Mouse (Mus musculus) heart, postnatal 14 days (tissue): ENCODE data around the gene Gpr68. TPM values are rescaled to one million over a fixed set of nuclear protein-coding genes. Genes with fewer than 3 reads are reported as not detected.
A peak's percentile ranks its signal among the peaks of the same experiment; 100 is the strongest.

ENCODE experiments used
- DNase-seq, 2 experiments: peaks; one replicate each; pipeline ENCODE4 v3.0.0; 2021 to 2022
- intact Hi-C: fragments of 180-260 bp; cut with DNase I; formaldehyde crosslinking; loops from one replicate; pipeline ENCODE4 v1.15.1; 2025
- total RNA-seq, 2 experiments: library from RNA; stranded (reverse); gene quantifications; 2 replicates each; pipeline ENCODE4 v1.2.3; 2021

Gene Gpr68
- total RNA-seq, 2 experiments from 2014 or later = 0.38 to 0.41 TPM

DNA sequence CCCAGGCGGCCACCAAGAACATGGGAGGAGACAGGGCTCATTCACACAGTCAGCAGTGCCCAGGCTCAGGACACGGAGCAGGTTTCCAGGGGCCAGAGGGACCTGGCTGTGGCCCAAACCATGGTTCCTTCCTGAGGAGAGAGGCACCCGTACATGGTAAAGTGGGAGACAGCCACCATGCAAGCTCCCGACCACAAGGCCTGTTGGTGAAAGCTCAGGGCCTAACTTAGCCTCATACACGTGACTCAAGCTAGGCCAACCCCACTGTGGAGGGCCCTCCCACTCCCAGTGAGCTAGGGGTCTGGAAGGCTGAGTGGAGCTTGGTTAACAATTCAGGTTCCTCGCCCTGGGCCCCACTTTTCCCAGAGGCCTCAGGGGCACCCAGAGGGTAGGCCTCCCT, 30.1 kb downstream of the Gpr68 start:
- intact Hi-C loops = no loop called here
- no peak for DNase-seq

DNA sequence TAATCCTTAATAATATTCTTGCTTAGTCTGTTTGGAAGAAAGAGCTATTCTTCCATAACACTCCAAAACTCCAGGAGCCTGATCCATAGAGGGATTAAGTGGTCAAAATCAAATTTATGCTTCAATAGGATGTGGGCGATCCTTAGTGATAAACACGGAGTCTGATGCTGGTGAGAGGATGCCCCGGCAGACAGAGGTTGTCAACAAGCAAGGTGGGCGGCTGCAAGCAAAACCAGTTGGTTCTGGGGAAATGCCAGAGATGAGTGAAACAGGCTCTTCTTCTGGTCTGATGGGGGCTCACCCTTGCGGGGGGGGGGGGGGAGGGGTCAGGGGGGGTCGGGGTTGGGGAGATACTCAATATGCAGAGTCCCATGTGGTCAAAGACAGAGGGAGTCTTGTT, 32.0 kb downstream of the Gpr68 start:
- no peak for DNase-seq
- intact Hi-C loops = no loop called here

DNA sequence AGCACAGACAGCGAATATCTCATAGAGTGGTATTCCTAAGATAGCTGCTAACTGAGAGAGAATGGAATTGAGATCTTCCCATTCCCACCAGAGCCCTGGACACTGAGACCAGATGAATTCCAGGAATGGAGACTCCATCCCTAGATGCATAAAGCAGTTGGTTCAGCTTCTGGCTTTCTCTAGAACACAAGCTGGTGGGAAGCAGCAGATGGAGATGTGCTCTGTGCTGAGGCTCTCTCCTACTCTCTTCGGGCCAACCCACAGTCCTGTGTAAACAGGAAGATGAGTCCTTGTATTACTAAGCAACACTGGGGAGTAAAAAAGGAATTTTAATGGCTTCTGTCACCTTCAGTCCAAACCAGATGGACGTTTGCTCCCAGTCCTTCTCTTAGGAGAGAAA, 32.4 kb downstream of the Gpr68 start:
- intact Hi-C loops = no loop called here
- no peak for DNase-seq

DNA sequence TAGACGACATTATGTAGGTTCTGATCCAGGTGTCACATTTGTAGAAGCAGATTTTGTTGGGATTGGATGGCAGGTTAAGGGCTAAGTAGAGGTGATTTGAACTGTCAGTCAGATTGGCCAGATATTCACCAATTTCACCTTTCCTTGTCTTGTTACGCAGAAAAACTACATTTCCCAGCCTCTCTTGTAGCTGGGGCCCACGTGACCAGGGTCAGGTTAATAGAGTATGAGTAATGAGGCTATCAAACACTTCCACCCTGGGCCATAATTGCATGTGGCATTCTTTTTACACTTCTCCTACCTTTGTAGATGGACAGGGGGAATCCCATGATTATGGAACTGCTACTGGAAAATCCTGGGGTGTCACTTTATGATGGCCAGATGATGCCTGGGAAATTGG, 34.4 kb downstream of the Gpr68 start:
- intact Hi-C loops = no loop called here
- DNase-seq = no peak

DNA sequence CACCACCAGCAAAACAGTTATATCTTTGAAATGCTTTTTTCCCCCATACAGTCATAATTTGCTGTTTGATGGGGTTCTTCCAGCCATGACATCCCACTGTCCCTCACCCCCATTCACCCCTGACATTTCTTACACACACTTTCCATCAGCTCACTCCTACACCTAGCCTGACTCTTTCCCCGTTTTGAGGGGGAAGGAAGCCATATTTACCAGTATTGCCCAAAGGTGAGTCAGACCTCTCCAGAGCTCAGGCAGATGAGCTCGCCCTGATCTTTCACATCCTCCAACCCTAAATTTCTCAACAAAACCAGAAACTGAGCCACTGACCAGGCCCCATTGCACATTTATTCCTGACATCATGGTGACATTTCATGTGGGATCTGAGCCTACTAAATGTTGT, 36.2 kb downstream of the Gpr68 start:
- intact Hi-C loops = no loop called here
- no peak for DNase-seq

DNA sequence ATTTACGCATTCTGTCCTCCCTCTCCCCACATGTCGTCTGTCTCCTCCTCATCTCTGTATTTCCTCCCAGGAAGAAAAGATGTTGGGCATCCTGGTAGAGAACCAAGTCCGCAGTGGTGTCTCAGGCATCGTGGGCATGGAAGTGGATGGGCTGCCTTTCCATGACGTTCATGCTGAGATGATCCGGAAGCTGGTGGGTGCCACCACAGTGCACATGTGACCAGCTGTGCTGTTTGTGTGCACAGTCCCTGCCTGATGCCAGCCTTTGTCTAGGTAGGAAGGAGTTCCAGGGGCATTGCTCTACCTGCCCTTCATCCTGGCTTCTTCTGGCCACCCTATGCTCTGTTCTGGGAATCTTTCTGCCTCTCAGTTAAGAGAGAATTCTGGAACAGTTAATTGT, 36.8 kb downstream of the Gpr68 start:
- no peak for DNase-seq
- intact Hi-C loops = no loop called here

DNA sequence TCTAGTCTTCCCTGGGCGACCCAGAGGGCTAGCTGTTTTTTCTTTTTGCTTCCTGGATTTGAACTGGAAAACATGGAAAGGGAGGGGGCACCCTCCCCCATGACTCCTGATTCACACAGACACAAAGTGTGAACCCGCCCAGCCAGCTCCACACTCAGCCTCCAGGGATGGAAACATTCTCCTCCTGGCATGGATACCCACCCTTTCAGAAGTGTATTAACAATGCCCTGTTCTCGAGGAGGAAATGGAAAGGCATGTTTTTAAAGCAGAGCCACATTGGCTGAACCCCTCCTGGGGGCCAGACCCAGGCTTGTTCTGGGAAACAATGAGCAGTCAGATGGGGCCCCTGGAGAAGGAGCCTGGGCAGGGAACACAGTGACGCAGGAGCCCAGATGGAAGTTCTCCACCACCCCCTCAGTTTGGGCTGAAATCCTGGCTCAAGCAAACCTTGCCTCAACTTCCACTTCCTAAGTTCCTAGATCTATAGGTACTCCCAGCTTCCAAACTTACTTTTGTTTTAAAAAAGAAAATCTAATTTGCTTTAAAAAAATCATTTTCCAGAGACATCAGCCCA, 39.9 kb downstream of the Gpr68 start:
- intact Hi-C loops = no loop called here
- no peak for DNase-seq

DNA sequence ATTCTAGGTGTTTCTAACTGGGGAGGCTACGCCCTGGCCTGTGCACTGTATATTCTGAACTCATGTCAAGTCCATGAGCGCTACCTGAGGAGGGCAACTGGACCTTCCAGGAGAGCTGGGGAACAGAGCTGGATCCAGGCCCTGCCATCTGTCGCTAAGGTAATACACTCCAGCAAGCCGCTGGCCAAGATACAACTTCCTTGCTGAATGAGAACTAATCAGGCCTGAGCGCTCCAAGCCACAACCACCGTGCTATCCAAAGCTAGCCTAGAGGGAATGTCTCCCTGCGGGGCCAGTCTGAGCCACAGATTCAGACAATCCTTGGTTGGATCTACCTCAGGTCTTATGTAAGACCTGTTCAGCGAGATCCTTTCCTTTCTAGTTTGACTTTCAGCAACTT, 40.9 kb downstream of the Gpr68 start:
- no peak for DNase-seq
- intact Hi-C loops = no loop called here

DNA sequence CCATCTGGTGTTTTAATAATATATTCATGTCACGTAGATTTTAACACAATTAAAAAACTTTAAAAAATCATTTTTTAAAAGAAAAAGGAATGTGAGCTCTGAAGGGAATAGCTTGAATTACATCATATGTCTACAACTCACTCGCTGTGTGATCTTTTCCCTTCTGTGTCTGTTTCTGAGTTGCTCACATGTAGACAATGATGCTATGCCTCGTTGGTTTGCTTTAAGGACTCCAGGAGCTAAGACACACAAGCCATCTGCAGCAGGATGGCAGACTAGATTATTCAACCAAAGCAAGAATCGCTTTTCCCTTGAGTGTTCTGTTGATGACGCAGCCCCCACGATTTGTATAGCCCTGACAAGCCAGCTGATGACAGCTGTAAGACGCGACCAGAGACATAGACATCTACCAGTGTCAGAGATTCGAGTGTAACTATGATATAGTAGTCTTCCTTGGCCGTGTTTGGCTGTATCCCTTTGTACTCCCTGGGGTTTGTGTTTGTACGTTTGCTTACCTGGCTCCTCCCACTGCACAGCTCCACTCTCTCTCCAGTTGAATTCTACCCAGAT, 42.4 kb downstream of the Gpr68 start:
- DNase-seq = no peak
- intact Hi-C loops = no loop called here

DNA sequence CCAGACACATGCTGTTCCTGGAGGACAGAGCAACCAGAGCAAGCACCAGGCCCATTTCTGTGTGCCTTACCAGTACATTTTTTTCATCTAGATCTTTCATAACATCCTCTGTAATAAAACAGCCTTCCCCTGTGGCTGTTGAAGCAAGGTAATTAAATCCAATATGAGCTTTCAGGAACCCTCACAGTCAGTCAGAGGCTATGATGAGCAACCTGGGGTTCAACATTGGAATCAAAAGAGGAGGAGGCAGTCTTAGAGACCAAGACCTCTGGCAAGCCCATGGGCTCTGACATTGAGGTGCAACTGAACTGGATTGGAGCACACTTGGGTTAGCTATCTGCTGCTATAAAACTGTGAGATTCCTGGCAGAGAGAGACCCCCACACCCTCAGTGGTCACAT, 42.9 kb downstream of the Gpr68 start:
- intact Hi-C loops = no loop called here
- no peak for DNase-seq

DNA sequence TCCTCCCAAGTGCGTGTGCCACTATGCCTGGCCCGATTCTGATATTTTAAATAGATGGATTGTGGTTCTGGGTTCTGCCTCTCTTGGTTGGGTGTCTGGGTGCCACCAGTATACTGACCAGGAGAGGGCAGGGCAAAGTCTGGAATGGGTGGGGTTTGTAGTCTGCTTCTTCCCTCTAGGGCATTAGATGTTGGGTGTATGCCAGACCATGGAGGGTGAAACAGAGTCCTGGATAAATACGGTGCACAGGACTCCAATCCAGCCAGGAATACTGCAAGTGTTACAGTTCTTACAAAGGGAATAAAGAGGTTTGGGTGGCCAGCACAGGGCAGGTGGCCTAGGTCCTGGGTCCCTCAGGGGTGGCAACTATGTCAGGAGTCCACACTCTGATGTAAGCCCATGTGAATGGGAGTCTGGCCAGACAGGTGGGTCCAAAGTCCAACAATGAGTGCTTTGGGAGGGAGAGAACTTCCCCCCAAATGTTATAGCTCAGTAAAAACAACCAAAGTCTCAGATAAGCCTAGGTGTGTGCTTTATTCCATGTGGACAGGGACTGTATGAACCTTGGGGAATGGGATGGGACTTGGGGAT, 45.0 kb downstream of the Gpr68 start:
- intact Hi-C loops = no loop called here
- no peak for DNase-seq

DNA sequence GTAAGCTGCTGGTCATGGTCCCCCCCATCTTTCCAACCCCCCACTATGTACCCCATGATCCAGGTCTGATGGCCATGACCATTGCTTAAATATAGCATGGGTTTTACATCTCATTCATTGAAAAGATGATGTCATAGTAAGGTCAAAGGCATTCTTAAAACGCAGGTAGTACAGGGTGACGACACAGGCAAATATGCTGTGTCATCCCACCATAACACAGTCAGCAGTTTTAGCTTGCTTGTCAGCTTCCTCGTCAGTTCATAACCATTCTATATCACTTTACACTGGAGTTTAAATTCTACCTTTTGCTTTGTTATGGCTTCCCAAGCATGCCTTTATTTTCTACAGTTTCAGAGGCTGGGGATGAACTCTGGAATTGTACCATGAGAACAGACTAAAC, 45.7 kb downstream of the Gpr68 start:
- intact Hi-C loops = no loop called here
- DNase-seq = no peak

DNA sequence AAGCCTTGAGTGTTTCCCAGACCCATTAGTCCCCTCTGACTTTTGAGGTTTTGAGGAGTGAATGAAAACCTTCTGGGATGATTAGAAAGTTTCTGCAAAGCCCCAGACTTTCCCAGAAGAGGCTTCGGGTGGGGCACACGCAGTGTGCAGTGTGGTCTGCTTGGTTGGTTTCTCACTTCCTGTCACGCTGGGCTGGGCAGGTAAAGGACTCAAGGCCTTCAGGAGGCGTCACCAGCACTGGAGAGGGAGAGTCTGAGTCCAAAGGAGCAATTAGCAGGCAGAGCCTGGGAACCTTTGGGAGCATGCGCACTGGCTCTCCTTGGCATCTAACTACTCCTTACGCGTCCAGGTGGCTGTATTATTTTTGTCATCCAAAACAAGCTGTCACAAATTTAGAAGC, 50.2 kb downstream of the Gpr68 start:
- DNase-seq = no peak
- intact Hi-C loops = no loop called here

DNA sequence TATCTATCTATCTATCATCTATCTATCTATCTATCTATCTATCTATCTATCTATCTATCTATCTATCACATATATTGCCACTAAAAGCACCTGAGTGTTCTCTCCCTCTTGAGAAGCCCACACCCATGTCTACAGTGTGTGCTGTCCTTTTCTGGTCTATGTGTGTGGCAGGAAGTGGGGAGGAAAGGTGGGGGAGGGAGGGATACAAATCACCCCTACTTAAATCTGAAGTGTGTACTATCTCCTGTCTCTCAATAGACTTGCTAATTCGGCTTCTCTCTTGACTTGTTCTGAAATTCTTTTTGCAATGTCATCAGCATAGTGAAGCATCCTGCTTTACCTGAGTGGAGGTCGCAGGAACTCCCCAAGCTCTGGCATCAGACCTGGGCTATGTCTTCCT, 51.7 kb downstream of the Gpr68 start:
- intact Hi-C loops = no loop called here
- no peak for DNase-seq

DNA sequence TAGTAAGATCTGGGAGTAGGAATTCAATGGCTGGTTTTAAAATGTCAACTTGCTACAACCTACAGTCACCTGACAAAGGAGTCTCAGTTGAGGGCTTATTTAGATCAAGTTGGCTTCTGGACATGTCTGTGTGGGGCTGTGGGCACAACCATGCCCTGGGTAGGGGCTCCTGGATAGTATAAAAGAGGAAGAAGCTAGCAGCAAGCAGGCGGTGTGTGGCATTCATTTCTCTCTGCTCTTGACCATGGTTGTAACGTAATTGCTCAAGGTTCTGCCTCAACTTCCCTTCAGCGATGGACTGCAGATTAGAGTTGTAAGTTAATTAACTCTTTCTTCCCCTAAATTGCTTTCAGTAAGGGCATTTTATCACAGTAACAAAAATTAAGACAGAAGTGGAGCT, 55.6 kb downstream of the Gpr68 start:
- no peak for DNase-seq
- intact Hi-C loops = no loop called here

DNA sequence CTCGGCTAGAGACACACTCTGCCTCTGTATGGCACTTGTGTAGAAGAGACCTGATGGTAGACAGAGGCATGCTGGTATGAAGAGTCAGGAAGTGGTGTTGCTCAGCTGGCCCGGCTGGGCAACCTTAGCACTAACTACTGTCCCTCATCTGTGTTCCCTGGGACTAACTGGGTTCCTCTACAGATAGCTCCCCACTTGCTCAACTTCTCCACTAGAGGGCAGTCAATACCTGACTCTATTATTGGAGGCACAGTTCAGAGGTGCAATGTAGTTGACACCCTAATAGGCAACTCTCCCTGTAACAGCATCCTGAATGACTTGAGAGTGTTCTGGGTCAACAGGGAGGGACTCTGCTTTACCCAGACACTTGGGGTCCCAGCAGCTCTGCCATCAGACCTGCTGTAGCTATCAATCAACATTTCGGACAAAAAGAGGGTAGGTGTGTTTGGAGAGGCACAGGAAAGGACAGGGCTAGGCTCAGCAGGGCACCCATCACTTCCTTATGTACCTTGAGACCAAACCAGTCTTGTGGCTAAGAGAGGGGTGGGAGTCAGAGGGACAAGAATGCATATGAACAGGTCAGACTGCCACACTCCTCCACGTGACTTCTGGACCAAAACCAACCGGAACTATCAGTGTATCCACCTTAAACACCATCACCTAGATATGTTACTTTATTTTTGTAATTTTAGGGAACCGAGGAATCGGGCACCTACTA, 58.4 kb downstream of the Gpr68 start:
- intact Hi-C loops = loop anchor here (1.0 to 10.0 kb wide), 3 partner anchors 77 to 685 kb away; no protein-coding TSS in a partner anchor
- peak; percentile 24 to 53 for DNase-seq

DNA sequence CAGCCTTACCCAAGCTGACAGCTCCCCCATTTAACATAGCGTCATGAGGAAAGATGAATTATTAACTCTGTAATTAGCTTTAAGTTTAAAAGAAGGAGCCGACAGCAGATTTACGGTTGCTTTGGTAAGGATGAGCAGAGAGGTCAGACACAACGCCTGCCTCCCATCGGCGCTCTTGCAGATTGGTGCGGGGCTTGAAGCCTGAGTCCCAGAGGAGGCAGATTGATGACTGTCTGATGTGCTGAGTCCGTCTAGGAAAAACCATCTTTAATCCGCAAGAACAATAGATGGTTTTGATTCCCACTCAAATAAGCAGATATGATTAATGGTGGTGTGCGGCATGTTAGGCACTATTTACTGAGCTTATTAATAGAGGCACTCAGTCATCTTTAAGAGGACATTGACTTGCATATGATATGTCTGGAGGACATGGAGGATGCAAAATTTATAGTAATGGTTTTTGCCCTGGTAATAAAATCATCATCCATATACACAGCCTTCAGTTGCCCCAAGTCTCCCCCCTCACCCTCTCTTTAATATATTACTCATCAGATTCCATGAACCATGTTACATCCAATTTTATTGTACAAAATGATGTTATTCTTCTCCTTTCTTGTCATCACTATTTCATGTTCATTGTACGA, 60.4 kb downstream of the Gpr68 start:
- no peak for DNase-seq
- intact Hi-C loops = loop anchor here (10.0 kb wide), 2 partner anchors 243 to 683 kb away; no protein-coding TSS in a partner anchor

DNA sequence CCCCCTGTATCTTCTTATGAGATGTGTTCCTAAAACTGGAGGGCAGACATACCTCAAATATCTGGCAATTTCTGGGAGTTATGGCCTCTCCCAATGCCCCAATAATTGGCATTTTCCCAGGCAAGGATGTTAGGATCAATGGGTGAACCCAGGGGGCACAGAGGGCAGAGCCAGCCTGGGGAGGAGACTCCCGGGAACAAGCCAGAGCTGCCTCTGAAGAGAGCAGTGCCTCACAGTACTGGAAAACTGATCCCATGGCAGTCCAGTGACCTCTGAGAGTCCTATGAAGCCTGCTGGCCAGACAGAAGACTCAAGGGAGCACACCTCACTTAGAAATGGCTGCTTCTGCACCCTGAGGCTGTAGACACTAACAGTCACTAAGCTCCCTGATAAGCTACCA, 61.4 kb downstream of the Gpr68 start:
- intact Hi-C loops = loop anchor here (10.0 kb wide), 2 partner anchors 242 to 682 kb away; no protein-coding TSS in a partner anchor
- DNase-seq = no peak

DNA sequence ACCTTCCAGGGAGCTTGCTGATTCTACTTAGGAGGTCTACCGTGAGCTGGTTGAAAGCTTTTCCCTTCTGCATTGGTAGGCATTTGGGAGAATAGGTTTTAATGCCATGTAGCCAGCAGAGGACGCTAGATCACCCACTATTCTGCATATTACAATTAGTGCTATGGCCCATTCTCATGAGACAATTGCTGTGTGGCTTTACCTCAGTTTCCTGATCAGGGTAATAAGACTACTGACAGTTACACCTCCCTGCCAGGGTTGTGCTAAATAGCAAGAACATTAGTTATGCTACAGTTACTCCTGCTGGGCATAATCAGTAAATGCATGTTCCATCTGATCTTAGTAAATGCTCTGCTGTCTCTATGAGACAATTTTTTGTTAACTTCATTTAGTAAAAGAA, 62.2 kb downstream of the Gpr68 start:
- intact Hi-C loops = loop anchor here (10.0 kb wide), 2 partner anchors 241 to 681 kb away; no protein-coding TSS in a partner anchor
- DNase-seq = no peak

DNA sequence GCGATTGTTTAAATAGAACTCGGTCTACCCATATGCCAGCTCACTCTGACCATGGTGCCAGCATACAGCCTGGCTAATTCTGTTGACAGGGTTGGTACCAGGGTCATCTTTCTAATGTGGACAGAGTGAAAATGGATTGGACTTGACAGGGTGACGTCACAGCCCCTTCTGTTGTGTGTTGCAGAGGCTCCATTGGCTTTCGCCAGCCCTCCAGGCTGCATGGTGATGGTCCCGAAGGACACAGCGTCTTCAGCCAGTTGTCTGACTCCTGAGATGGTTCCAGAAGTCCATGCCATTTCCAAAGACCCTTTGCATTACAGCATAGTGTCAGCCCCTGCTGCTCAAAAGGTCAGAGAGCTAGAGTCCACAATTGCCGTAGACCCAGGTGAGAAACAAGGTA, 63.5 kb downstream of the Gpr68 start:
- DNase-seq = no peak
- intact Hi-C loops = loop anchor here (10.0 kb wide), 2 partner anchors 240 to 680 kb away; no protein-coding TSS in a partner anchor

DNA sequence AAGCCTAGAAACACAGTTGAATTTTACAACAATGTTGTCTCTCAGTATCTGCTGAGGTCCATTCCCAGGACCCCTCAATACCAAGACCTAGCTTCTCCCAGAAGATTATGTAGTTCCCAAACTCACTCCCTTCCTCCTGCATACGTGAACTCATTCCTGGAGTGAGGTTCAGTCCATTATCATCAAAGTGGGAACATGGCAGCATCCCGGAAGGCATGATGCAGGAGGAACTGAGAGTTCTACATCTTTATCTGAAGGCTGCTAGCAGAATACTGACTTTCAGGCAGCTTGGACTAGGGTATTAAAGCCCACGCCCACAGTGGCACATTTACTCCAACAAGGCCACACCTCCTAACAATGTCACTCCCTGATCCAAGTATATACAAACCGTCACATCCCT, 64.8 kb downstream of the Gpr68 start:
- intact Hi-C loops = loop anchor here (10.0 kb wide), 2 partner anchors 238 to 678 kb away; no protein-coding TSS in a partner anchor

More for the DNA sequence above, 64.8 kb downstream of the Gpr68 start:
- DNase-seq = no peak
